Mouse (Mus musculus) kidney, adult 2 months (tissue): Measurements from ENCODE around the gene Dnase2b. TPM values are rescaled to one million over a fixed set of nuclear protein-coding genes. Genes with fewer than 3 reads are reported as not detected.
A peak's percentile ranks its signal among the peaks of the same experiment; 100 is the strongest.

Source experiments
- DNase-seq: peaks from one replicate; pipeline ENCODE4 v3.0.0; 2021
- H3K27ac ChIP-seq: fragments of 200-500 bp; 2 replicates; pipeline ENCODE4 v1.5.1; 2012; ENCODE audit warnings: low read depth, low read length, control low read depth, inconsistent platforms; ENCODE audit not compliant: insufficient read depth
- H3K27me3 ChIP-seq: fragments of 200-500 bp; replicated peaks from 2 replicates; pipeline ENCODE4 v1.6.1; 2012; ENCODE audit warnings: mild to moderate bottlenecking, moderate library complexity, low read length, inconsistent platforms; ENCODE audit not compliant: control insufficient read depth, insufficient read depth
- H3K36me3 ChIP-seq: fragments of 200-500 bp; 2 replicates; pipeline ENCODE4 v1.6.1; 2012; ENCODE audit warnings: mild to moderate bottlenecking, moderate library complexity, low read length, inconsistent platforms; ENCODE audit not compliant: control insufficient read depth, insufficient read depth
- H3K4me1 ChIP-seq: fragments of 200-500 bp; 2 replicates; pipeline ENCODE4 v1.6.1; 2011; ENCODE audit warnings: low read length; ENCODE audit not compliant: control insufficient read depth, insufficient read depth
- H3K4me3 ChIP-seq: fragments of 200-500 bp; 2 replicates; pipeline ENCODE4 v1.5.1; 2011; ENCODE audit warnings: mild to moderate bottlenecking, low read depth, low read length, control low read depth; ENCODE audit not compliant: insufficient read depth
- CTCF ChIP-seq: fragments of 200-500 bp; conservative IDR thresholded peaks from 2 replicates; pipeline ENCODE4 v1.5.1; 2011; ENCODE audit warnings: low read depth, mild to moderate bottlenecking, control low read depth, low read length, moderate library complexity, mixed read lengths; ENCODE audit not compliant: insufficient read depth, insufficient read length
- POLR2A ChIP-seq: fragments of 200-500 bp; IDR thresholded peaks from one replicate; pipeline ENCODE4 v1.6.1; 2011; ENCODE audit warnings: low read depth, low read length, control low read depth
- WGBS: fragments of 180-500 bp; shearing (Covaris S2); methylation state at CpG from one replicate; pipeline ENCODE4 v1.1.7; 2018; 5-methylcytosine and 5-hydroxymethylcytosine counted together
- polyA plus RNA-seq: library from polyadenylated mRNA; depleted of rRNA; stranded (reverse); fragments of >200 nt; gene quantifications from 2 replicates; pipeline ENCODE4 v1.2.3, GENCODE M21; 2012; rRNA removed

Gene Dnase2b
- polyA plus RNA-seq, 1 experiment = not detected

DNA sequence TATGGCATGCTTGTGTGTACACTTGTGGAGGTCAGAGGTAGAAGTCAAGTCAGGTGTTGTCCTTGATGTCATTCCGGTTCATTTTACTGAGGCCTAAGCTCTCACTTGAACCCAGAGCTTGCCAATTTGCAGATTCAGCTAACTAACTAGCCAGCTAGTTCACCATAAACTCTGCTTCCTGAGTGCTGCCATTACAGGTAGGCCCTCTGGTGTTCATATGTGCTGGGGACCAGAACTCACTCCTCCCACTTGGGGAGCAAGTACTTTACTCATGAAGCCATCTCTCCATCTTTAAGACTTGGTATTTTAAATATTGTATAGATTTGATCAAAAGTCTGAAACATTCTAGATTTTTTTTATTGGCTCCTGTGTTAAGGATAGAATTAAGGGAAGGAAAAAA, 58.8 kb downstream of the Dnase2b start:
- no peak for DNase-seq
- Histone ChIP-seq H3K27ac (no peak overlapping the region), H3K36me3 (no peaks in the 10 kb centered on the region), H3K4me3 (no peak overlapping the region), H3K4me1 (no peaks in the 10 kb centered on the region), H3K27me3 (no peaks in the 10 kb centered on the region)
- TF ChIP-seq POLR2A = no peak
- TF ChIP-seq CTCF = 0 out of 2 replicates have a peak, but pooled peaks have one; percentile 16
- 89% methylated on average over 1 of the region's 1 CpGs for WGBS

DNA sequence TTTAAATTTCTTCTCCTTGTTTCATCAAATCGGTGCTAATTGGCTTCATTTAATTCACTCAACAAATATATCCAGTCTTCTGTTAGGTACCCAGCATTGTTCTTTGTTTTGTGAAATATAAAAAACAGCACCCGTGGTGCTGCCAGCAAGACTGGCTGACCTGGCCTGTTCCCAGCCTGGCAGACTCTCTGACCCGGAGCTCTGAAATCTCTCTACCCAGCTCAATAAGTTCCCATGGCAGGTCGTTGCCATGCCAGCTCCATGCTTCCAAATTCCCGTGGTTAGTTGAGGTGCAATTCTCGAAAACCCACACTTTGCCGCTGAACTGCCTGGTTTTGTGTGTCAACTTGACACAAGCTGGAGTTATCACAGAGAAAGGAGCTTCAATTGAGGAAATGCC, 60.6 kb downstream of the Dnase2b start:
- no peaks in the 10 kb centered on the region for H3K36me3 ChIP-seq
- TF ChIP-seq CTCF = no peak
- no peak for TF ChIP-seq POLR2A
- DNase-seq = no peak
- H3K27me3 ChIP-seq = no peaks in the 10 kb centered on the region
- no peaks in the 10 kb centered on the region for H3K4me1 ChIP-seq
- no peak overlapping the region for H3K4me3 ChIP-seq
- no peak overlapping the region for H3K27ac ChIP-seq
- WGBS = 86% methylated on average over 7 of the region's 7 CpGs

GRCm38 (mm10) chr3:146543632-146544031, 71.8 kb downstream of the Dnase2b start:
- TF ChIP-seq CTCF (no peak), POLR2A (no peak)
- H3K4me3 ChIP-seq = no peak overlapping the region
- DNase-seq = no peak
- no peak overlapping the region for H3K27ac ChIP-seq
- H3K27me3 ChIP-seq = no peaks in the 10 kb centered on the region
- no peaks in the 10 kb centered on the region; the same call in 1 of the 2 replicates for H3K4me1 ChIP-seq
- H3K36me3 ChIP-seq = no peaks in the 10 kb centered on the region
- 30% methylated on average over 1 of the region's 1 CpGs for WGBS

DNA sequence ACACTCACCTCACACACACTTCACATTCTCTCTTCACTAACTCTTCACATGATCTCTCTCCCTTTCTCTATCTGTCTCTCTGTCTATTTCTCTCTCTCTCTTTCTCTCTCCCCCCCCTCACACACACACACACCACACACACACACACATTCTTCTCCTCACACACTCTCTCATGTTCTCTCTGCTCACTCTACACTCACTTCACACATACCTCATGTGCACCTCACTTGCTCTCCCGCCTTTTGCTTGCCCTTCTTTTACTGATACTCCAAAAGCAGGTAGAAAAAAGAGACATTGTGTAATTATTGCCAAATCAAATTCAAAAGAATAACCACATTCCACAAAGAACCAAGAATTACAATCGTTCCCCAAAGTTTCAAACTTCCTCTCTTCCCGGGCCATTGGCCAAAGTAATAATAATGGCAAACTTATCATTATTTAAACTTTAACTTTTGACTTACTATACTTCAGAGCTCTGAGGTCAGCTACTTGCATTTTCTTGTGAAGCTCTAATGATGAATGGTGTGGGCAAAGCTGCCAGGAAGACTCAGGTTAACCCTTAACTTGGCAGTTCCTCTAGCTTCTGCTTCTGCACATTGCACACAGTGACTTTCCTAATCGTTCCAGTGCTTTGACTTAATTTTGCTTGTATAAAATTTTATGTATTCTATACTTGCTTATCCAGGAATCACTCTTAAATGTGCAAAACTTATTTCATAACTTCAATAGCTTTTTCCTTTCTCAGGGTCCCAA, 74.7 kb downstream of the Dnase2b start:
- TF ChIP-seq POLR2A (no peak), CTCF (no peak)
- peak; percentile 75 for DNase-seq
- WGBS = 22% methylated on average over 4 of the region's 4 CpGs

DNA sequence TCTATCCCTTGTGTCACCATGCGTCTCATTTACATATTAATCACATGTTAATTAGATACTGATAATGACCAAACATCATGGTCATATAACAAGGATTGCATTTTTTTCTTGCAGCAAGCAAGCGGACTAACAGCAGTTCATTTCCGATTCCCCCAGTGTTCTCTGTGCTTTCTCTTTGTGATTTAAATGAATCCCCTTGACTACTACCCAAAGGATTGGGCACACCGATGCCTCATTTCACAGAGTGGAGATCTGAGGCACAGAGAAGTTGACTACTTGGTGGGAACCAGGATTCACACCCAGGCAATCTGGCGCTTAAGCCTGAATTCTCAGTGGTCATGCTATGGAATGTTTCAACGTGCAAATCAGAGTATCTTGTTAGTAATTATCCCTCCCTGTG, 80.4 kb downstream of the Dnase2b start:
- Histone ChIP-seq H3K4me3 (no peak overlapping the region), H3K27me3 (no peaks in the 10 kb centered on the region), H3K36me3 (no peaks in the 10 kb centered on the region), H3K27ac (no peak overlapping the region), H3K4me1 (no peaks in the 10 kb centered on the region)
- DNase-seq = no peak
- no peak for TF ChIP-seq POLR2A
- TF ChIP-seq CTCF = no peak
- WGBS = 68% methylated on average over 6 of the region's 6 CpGs

More for the DNA sequence above, 74.7 kb downstream of the Dnase2b start:
- Histone ChIP-seq H3K27ac (no peak overlapping the region), H3K27me3 (no peaks in the 10 kb centered on the region), H3K4me1 (no peaks in the 10 kb centered on the region; the same call in 1 of the 2 replicates), H3K36me3 (no peaks in the 10 kb centered on the region), H3K4me3 (no peak overlapping the region)

Other genes with a start within 250 kb of the Dnase2b start
- 7.3 and 8.0 TPM in 2 replicates for gene Ssx2ip, start 211.0 kb downstream of the Dnase2b start, polyA plus RNA-seq
- 10.5 and 10.7 TPM in 2 replicates for gene Ctbs, start 165.8 kb downstream of the Dnase2b start, polyA plus RNA-seq
- 0.79 and 0.89 TPM in 2 replicates for gene Spata1, start 115.8 kb downstream of the Dnase2b start, polyA plus RNA-seq
- 567 and 600 TPM in 2 replicates for gene Gng5, start 115.8 kb downstream of the Dnase2b start, polyA plus RNA-seq
- 9.9 and 13.6 TPM in 2 replicates for gene Rpf1, start 94.2 kb downstream of the Dnase2b start, polyA plus RNA-seq
- gene Uox, start 45.2 kb downstream of the Dnase2b start, polyA plus RNA-seq = 0.19 TPM in 1 of 2 replicates, not detected in the other
- not detected in 2 replicates for gene 4930503B20Rik, start 35.7 kb upstream of the Dnase2b start, polyA plus RNA-seq
- 0.11 and 0.27 TPM in 2 replicates for gene Samd13, start 70.0 kb upstream of the Dnase2b start, polyA plus RNA-seq
- 20.6 and 23.3 TPM in 2 replicates for gene Prkacb, start 197.4 kb upstream of the Dnase2b start, polyA plus RNA-seq
- gene Ttll7, start 236.8 kb upstream of the Dnase2b start, polyA plus RNA-seq = 0.68 and 0.84 TPM in 2 replicates